Mouse (Mus musculus) liver, embryonic 13.5 days (tissue): ENCODE results near the gene 1700001L19Rik. TPM values are rescaled to one million over a fixed set of nuclear protein-coding genes. Genes with fewer than 3 reads are reported as not detected.

Experiments used
- ATAC-seq: fragments of 200-750 bp; cut with Nextera tagmentation; 2 replicates; pipeline ENCODE4 v1.8.0; 2017; ENCODE audit warnings: low read depth, mild to moderate bottlenecking, moderate number of reproducible peaks, moderate library complexity
- DNase-seq: peaks from one replicate; pipeline ENCODE4 v3.0.0; 2022
- H3K27ac ChIP-seq: fragments of 300-500 bp; sonication (generic); 2 replicates; pipeline ENCODE4 v1.5.1; 2015; ENCODE audit warnings: moderate library complexity, mild to moderate bottlenecking, inconsistent platforms
- H3K27me3 ChIP-seq: fragments of 300-500 bp; sonication (generic); 2 replicates; pipeline ENCODE4 v1.6.1; 2015; ENCODE audit warnings: mild to moderate bottlenecking, inconsistent platforms
- H3K36me3 ChIP-seq: fragments of 300-500 bp; sonication (generic); 2 replicates; pipeline ENCODE4 v1.6.1; 2015; ENCODE audit warnings: mild to moderate bottlenecking, inconsistent platforms
- H3K4me1 ChIP-seq: fragments of 300-500 bp; sonication (generic); replicated peaks from 2 replicates; pipeline ENCODE4 v1.6.1; 2015; ENCODE audit warnings: inconsistent platforms
- H3K4me2 ChIP-seq: fragments of 300-500 bp; sonication (generic); 2 replicates; pipeline ENCODE4 v1.6.1; 2015; ENCODE audit warnings: inconsistent platforms, mild to moderate bottlenecking, moderate library complexity
- H3K4me3 ChIP-seq: fragments of 300-500 bp; sonication (generic); replicated peaks from 2 replicates; pipeline ENCODE4 v1.5.1; 2015; ENCODE audit warnings: mild to moderate bottlenecking, inconsistent platforms
- H3K9ac ChIP-seq: fragments of 300-500 bp; sonication (generic); 2 replicates; pipeline ENCODE4 v1.6.1; 2015; ENCODE audit warnings: mild to moderate bottlenecking, inconsistent platforms
- H3K9me3 ChIP-seq: fragments of 300-500 bp; sonication (generic); replicated peaks from 2 replicates; pipeline ENCODE4 v1.6.1; 2016; ENCODE audit warnings: inconsistent platforms
- WGBS: fragments of 180-500 bp; shearing (Covaris S2); methylation state at CpG from one replicate; pipeline ENCODE4 v1.1.7; 2015; ENCODE audit not compliant: insufficient replicate concordance; 5-methylcytosine and 5-hydroxymethylcytosine counted together
- polyA plus RNA-seq: library from polyadenylated mRNA; unstranded; fragments of >200 nt; fragmentation: Nextera tagmentation; extraction: Ambion mirVana; gene quantifications from 2 replicates; pipeline ENCODE4 v1.2.1, GENCODE M21; 2015

Gene 1700001L19Rik
- polyA plus RNA-seq, 1 experiment from 2014 or later = not detected

GRCm38 (mm10) chr13:68607652-68608405 lies 10.6 kb downstream of the 1700001L19Rik start:
- ATAC-seq (no peak), DNase-seq (no peak)
- no peak overlapping the region for H3K9ac ChIP-seq
- no peaks in the 10 kb centered on the region for H3K4me1 ChIP-seq
- H3K27ac ChIP-seq = no peak overlapping the region
- no peak overlapping the region for H3K4me3 ChIP-seq
- no peaks in the 10 kb centered on the region for H3K27me3 ChIP-seq
- H3K36me3 ChIP-seq = no peaks in the 10 kb centered on the region
- H3K4me2 ChIP-seq = peak overlapping the region; percentile 32
- WGBS = 41% methylated on average over 21 of the region's 21 CpGs
- H3K9me3 ChIP-seq = no peaks in the 10 kb centered on the region

GRCm38 (mm10) chr13:68622792-68623191 lies 25.6 kb downstream of the 1700001L19Rik start:
- WGBS = 47% methylated on average over 6 of the region's 6 CpGs
- no peak for ATAC-seq

DNA sequence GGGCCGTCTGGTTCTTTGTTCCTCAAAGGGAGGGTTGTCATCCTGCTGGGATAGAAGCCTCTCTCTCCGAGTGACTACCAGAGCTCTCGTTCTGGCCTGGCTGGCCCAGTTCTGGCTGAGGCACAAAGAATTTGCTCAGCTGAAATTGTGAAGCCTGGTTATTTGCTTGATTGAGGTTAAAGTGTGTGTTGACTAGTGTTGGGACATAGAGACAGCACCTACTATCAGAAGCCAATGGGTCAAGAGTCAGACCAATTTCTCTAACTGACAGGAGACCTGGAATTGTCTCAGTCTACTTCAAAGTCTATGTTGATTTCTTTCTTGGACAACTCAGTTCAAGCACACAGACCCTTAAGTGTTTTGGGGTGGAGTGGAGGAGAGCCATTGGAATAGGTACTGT lies 29.8 kb downstream of the 1700001L19Rik start:
- no peak overlapping the region for H3K4me2 ChIP-seq
- no peak overlapping the region for H3K4me3 ChIP-seq
- no peak overlapping the region for H3K27ac ChIP-seq
- no peak for ATAC-seq
- WGBS = 55% methylated on average over 3 of the region's 3 CpGs
- no peak overlapping the region for H3K9ac ChIP-seq
- no peak for DNase-seq
- H3K9me3 ChIP-seq = 0 out of 2 replicates have a peak, but pooled peaks cover 7% of the 10 kb centered on the region
- no peaks in the 10 kb centered on the region for H3K4me1 ChIP-seq
- H3K27me3 ChIP-seq = no peaks in the 10 kb centered on the region
- H3K36me3 ChIP-seq = no peaks in the 10 kb centered on the region

More at GRCm38 (mm10) chr13:68622792-68623191, 25.6 kb downstream of the 1700001L19Rik start:
- H3K27ac ChIP-seq = no peak overlapping the region
- no peak overlapping the region for H3K4me2 ChIP-seq
- no peak overlapping the region for H3K4me3 ChIP-seq
- no peaks in the 10 kb centered on the region for H3K4me1 ChIP-seq
- H3K27me3 ChIP-seq = no peaks in the 10 kb centered on the region
- H3K9ac ChIP-seq = no peak overlapping the region
- no peaks in the 10 kb centered on the region for H3K36me3 ChIP-seq
- H3K9me3 ChIP-seq = no peaks in the 10 kb centered on the region
- no peak for DNase-seq

GRCm38 (mm10) chr13:68642786-68643185 lies 45.6 kb downstream of the 1700001L19Rik start:
- Histone ChIP-seq H3K27ac (no peak overlapping the region), H3K9ac (no peak overlapping the region), H3K9me3 (no peaks in the 10 kb centered on the region), H3K4me2 (no peak overlapping the region), H3K4me1 (no peaks in the 10 kb centered on the region), H3K36me3 (no peaks in the 10 kb centered on the region), H3K4me3 (no peak overlapping the region), H3K27me3 (no peaks in the 10 kb centered on the region)
- 71% methylated on average over 1 of the region's 1 CpGs for WGBS
- DNase-seq = no peak
- ATAC-seq = no peak

Other genes with a start within 250 kb of the 1700001L19Rik start
- gene Mtrr, start 15.3 kb upstream of the 1700001L19Rik start, polyA plus RNA-seq = 14.3 and 16.3 TPM in 2 replicates
- gene Fastkd3, start 15.2 kb upstream of the 1700001L19Rik start, polyA plus RNA-seq = 16.4 and 16.7 TPM in 2 replicates